Mouse (Mus musculus) megakaryocyte, adult 5-6 weeks (primary cell): ENCODE measurements around the gene Sipa1l3. TPM values are rescaled to one million over a fixed set of nuclear protein-coding genes. Genes with fewer than 3 reads are reported as not detected.
A peak's percentile ranks its signal among the peaks of the same experiment; 100 is the strongest.

ENCODE experiments used
- ATAC-seq: 2 replicates; pipeline ENCODE4 v1.8.0; 2016; ENCODE audit warnings: mild to moderate bottlenecking, inconsistent platforms; ENCODE audit not compliant: poor library complexity, severe bottlenecking
- total RNA-seq, 2 experiments: library from RNA; stranded (forward) in 1 of 2; stranded (reverse) in 1 of 2; fragments of 153-499, 151-499 nt in 1 of 2; fragments of 221-1000, 200-1000 nt in 1 of 2; gene quantifications; 2 replicates each; pipeline versions ENCODE4 v1.2.3 to v1.2.4; 2015 to 2017

Sipa1l3 gene
- total RNA-seq, 2 experiments from 2014 or later = 6.8 to 23.3 TPM

DNA sequence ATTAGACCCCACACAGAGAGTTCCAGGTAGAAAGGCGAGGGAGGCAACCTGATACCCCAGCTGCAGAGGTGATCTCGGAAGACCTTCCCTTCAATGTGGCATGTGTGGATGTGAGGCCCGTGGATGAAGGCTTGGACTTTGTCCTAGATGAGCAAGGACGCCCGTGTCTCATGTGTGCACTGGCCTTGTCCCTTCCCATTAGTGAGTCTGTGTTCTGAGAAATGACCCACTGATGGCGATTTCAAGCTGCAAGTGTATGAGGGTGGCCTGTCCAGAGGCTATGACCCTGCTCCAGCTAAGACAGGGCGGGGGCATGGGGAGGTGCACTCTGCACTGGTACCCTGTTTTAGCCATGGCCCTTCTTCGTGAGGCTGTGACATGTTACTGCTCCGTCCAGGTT, 178.2 kb downstream of the Sipa1l3 start:
- ATAC-seq = no peak

- peak; percentile 49; the same call in 1 of the 2 replicates for ATAC-seq
Measured at GRCm38 (mm10) chr7:29338984-29339679, 179.3 kb downstream of the Sipa1l3 start.

DNA sequence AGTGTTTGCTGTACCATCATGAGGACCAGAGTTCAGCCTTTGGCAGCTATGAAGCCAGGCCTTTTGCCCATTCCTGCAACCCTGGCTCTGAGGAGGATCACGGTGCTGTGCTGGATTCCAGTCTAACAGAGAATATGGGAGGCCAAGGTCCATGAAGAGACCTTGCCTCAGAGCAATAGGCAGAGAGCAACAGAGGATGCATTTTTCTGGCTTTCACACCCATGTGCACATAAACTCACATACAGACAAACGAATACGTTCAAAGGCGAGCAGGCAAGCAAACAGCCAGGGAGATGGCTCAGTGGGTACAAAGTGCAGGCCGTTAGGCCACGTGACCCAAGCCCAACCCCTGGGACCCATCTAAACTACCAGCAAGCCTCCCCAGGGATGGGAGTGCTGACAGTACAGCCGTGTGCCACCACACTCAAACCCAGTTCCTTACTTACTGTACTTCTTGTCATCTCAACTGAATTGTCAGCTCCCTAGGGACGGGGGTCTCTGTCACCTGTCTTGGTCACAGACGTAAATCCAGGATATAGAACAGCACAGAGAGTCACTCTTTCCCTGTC, 180.0 kb downstream of the Sipa1l3 start:
- ATAC-seq = no peak

- ATAC-seq = no peak
Measured at GRCm38 (mm10) chr7:29337766-29338165, 180.7 kb downstream of the Sipa1l3 start.

DNA sequence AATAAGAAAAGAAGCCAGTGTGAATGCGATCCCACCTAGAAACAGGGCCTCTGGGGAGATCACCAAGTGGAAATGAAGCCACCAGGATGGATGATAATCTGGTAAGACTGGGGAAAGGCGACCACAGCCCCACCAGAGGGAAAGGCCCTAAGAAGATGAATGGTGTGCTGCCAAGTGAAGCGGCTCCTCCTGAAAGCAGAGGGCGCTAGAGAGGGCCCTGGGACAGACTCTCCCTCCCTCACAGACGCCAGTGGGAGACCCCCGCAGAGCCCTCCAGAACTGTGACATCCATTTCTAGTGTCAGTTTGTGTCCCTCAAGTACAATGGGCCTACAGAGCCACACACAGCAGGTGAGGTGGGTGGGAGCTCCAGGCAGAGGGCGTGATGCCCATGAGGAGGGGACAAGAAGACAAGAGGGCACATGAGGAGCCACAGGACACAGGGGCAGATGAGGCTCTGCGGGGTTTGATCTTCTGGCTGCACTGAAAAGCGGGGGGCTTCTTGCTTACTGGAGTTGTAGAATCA, 181.6 kb downstream of the Sipa1l3 start:
- no peak for ATAC-seq

GRCm38 (mm10) chr7:29335841-29336671, 182.4 kb downstream of the Sipa1l3 start:
- ATAC-seq = no peak

- ATAC-seq = no peak
Measured at GRCm38 (mm10) chr7:29335276-29335675, 183.2 kb downstream of the Sipa1l3 start.

- no peak for ATAC-seq
Measured at GRCm38 (mm10) chr7:29334156-29334555, 184.3 kb downstream of the Sipa1l3 start.

DNA sequence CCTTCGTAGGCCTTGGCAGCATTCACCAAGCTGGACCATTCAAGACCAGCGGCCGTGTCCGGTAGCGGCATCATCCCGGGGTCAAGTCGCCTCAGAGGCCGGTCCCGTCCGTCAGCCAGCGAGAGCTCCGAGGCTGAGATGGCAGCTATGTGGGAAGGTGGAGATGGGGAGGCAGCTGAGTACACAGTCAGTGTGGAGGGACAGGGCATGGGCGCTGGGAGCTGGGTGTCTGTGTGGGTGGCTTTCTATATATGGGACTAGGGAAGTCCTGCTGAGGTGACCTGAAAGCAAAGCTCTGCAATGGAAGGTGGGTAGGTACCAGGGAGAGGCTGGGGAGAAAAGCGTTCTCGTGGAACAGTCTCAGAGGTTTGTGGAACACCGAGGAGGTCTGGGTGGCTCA, 189.5 kb downstream of the Sipa1l3 start:
- no peak for ATAC-seq

DNA sequence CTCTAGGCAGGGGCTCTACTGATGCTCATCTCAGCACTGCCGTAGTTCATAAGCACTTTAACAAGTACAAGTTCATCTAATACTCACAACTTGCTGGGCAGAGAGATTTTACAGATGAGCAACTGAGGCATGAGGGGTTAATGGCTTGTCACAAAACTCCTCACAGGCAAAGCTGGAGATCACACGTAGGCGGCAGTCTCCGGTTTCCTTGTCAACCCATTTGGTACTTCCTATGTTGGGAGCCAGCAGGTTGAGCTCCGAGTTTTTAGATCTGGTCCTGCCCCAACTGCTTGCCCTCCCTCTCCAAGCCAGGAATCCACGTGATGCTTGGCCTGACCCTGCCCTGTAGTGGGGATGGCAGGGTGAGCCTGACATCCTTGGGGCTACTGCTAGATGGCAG, 191.4 kb downstream of the Sipa1l3 start:
- ATAC-seq = no peak

- no peak for ATAC-seq
Measured at GRCm38 (mm10) chr7:29319337-29320307, 198.8 kb downstream of the Sipa1l3 start.

DNA sequence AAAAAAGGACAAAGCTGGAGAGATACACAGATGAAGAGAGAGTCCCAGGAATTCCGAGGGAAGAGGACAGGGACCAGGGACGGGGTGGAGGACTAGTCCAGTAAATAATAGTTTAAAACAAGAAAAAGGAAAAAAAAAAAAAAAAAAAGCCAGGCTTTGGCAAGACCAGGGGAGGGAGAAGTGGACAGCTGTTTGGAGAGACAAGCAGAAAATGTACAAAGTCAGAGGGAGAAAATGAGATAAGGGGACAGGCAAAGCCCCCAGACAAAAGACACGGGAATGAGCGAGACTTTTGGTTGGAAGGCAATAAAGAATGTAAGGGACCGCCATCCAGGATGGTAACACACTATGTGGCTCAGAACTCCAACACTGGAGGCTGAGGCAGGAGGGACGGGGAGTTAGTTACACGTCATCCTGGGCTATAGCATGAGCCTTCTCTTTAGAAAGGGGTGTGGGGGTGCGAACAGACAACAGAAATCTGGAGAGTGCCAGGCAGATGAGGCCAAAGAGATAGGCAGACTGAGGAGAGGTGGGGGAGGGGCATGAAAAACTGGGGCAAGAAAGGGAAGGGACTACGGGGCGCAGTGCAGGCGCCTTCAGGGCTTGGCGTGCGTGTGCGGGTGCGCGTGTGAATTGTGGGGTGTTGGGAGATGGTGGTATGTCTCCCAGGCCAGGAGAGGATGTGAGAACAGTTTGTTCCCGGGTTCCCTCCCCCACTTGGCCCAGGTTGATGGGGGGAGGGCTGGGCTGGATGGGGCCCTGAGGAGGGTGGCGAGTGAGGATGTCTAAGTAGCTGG, 200.1 kb downstream of the Sipa1l3 start:
- no peak for ATAC-seq

GRCm38 (mm10) chr7:29317558-29317957, 200.9 kb downstream of the Sipa1l3 start:
- ATAC-seq = no peak

- no peak for ATAC-seq
Measured at GRCm38 (mm10) chr7:29316976-29317375, 201.5 kb downstream of the Sipa1l3 start.

- no peak for ATAC-seq
Measured at GRCm38 (mm10) chr7:29316137-29316734, 202.2 kb downstream of the Sipa1l3 start.

- no peak for ATAC-seq
Measured at GRCm38 (mm10) chr7:29314844-29315628, 203.4 kb downstream of the Sipa1l3 start.

DNA sequence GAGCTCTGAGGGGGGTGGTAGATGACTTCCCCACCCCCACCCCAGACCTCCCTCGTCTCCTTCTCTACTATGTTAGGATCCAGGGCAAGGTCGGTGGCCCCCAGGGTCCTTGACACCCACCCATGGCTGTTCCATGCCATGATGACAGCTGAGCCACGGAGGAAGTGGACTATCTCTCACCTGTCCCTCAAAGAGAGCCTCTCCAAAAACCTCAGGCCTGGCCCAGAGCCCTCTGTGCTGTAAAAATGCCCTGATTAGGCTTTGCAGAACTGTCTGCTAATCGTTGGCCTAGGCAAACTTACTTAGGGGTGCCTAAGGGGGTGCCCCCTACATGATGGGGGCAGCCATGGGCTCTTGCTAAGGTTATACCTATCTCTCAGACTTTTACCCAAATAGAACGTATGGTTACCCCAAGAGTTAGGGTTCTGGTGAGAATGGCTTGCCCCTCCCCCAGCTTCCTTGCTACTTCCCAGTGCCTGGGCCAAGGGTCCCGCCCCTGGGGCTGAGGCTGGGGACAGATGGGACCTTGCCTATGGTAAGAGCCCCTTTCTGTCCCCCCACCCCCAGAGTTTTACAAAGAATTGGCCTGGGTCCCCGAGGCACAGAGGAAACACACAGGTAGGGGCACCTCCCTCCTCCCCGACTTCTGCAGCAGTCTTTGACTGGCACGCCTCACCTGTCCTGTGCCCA, 204.7 kb downstream of the Sipa1l3 start:
- ATAC-seq = no peak

DNA sequence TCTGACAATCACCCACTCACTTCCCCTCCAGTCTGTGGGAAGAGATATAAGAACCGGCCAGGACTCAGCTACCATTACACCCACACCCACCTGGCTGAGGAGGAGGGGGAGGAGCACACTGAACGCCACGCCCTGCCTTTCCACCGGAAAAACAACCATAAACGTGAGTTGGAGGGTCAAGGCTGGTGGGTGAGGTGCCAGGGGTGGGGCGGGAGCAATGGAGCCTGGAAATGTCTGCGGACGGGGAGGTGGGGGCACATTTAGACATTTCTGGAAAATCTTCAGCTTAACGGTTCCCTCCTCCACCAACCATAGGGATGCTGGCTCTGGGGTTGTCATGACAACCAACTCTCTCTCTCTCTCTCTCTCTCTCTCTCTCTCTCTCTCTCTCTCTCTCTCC, 205.4 kb downstream of the Sipa1l3 start:
- ATAC-seq = no peak
